ENCODE assay signal across 16 mouse cellular contexts in the genomic region with DNA sequence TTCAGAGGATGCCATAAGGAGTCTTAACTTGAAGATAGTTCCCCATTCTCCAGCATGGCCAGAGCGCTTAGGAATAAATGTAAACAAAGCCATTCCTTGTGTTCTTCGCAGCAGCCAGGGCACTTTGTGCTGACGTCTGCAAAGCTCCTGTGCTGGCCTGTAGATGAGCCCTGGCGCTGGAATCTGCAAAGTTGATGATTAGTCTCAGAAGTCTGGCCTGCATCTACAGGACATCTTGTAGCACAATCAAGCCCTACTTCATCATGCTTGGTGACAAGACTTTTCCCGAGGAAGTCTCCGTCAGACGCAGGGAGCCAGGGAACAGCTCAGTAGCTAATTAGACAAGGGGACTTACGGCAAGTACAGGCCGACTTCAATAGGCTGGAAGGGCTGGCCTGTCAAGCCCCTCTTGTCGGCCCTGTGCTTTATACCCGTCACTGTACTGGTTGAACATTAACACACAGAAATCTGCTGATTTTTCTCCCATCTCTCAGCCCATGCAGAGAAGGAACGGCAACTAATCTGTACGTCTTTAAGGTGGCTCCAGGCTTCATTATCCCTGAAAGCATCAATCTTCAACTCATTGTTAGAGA.
DNase-seq lines count a peak whose midpoint lies in the region; ATAC-seq lines count a peak whose summit lies in the region.
"Had no signal": no experiment of that assay in that cellular context is flagged by ENCODE, and none has a peak within 500 bp of the region (broad histone marks: within the 10 kb centered on the region; RNA-seq: fewer than 3 reads in every experiment).

No protein-coding gene starts in this region.

- DNase-seq in hindbrain, embryonic 14.5 days (ENCODE audit: low spot score): no peak
- DNase-seq in retina, postnatal 1 day: peak; percentile 18
- no peak for DNase-seq in retina, embryonic 14.5 days (ENCODE audit: low spot score)
- DNase-seq in urinary bladder, postnatal 10 days (ENCODE audit: low spot score): no peak
- DNase-seq: cerebellum, adult 9-10 months; gastrocnemius, postnatal 10 days; left cerebral cortex, postnatal 4 days; spleen, adult 18-20 months had no signal

- no peaks in the 10 kb centered on the region for H3K9me3 ChIP-seq in hindbrain, embryonic 15.5 days
- 0 out of 2 replicates have a peak, but pooled peaks cover 3% of the 10 kb centered on the region for H3K9me3 ChIP-seq in hindbrain, embryonic 14.5 days (ENCODE audit: control insufficient read depth, low read length)
- no peaks in the 10 kb centered on the region for H3K9me3 ChIP-seq in kidney, embryonic 14.5 days (ENCODE audit: control insufficient read depth, low read length)
- no peaks in the 10 kb centered on the region for H3K9me3 ChIP-seq in stomach, embryonic 16.5 days (replicated peaks; ENCODE audit: control insufficient read depth, low read length)
- H3K9me3 ChIP-seq: heart, embryonic 15.5 days; midbrain, embryonic 13.5 days had no signal

- H3K27me3 ChIP-seq in hindbrain, embryonic 15.5 days: no peaks in the 10 kb centered on the region
- H3K27me3 ChIP-seq in hindbrain, embryonic 14.5 days (ENCODE audit: control insufficient read depth, insufficient read depth, low read length): no peaks in the 10 kb centered on the region
- no peaks in the 10 kb centered on the region for H3K27me3 ChIP-seq in kidney, embryonic 14.5 days (ENCODE audit: control insufficient read depth, insufficient read depth, low read length)
- no peaks in the 10 kb centered on the region for H3K27me3 ChIP-seq in stomach, embryonic 16.5 days (ENCODE audit: control insufficient read depth, insufficient read depth, low read length)
- H3K27me3 ChIP-seq: heart, embryonic 15.5 days; midbrain, embryonic 13.5 days; Patski had no signal

- H3K4me3 ChIP-seq in hindbrain, embryonic 15.5 days: no peak overlapping the region
- H3K4me3 ChIP-seq in hindbrain, embryonic 14.5 days (replicated peaks; ENCODE audit: low read length): no peak overlapping the region
- no peak overlapping the region for H3K4me3 ChIP-seq in kidney, embryonic 14.5 days (ENCODE audit: low read length)
- H3K4me3 ChIP-seq in stomach, embryonic 16.5 days (replicated peaks; ENCODE audit: low read length): no peak overlapping the region
- H3K4me3 ChIP-seq: heart, embryonic 15.5 days; midbrain, embryonic 13.5 days had no signal

- H3K4me1 ChIP-seq in hindbrain, embryonic 15.5 days (replicated peaks): peaks cover 6% of the 10 kb centered on the region; the same call in 1 of the 2 replicates
- no peaks in the 10 kb centered on the region for H3K4me1 ChIP-seq in hindbrain, embryonic 14.5 days (replicated peaks; ENCODE audit: control insufficient read depth, insufficient read depth, low read length)
- no peaks in the 10 kb centered on the region for H3K4me1 ChIP-seq in kidney, embryonic 14.5 days (ENCODE audit: control insufficient read depth, insufficient read depth, low read length)
- 0 out of 2 replicates have a peak, but pooled peaks cover 4% of the 10 kb centered on the region for H3K4me1 ChIP-seq in stomach, embryonic 16.5 days (ENCODE audit: control insufficient read depth, insufficient read depth, low read length)
- H3K4me1 ChIP-seq: midbrain, embryonic 13.5 days had no signal

- no peak overlapping the region for H3K27ac ChIP-seq in hindbrain, embryonic 15.5 days (replicated peaks)
- no peak overlapping the region for H3K27ac ChIP-seq in hindbrain, embryonic 14.5 days
- H3K27ac ChIP-seq in kidney, embryonic 14.5 days (ENCODE audit: low read depth, low read length): no peak overlapping the region
- H3K27ac ChIP-seq in stomach, embryonic 16.5 days (ENCODE audit: low read length): no peak overlapping the region
- H3K27ac ChIP-seq: heart, embryonic 15.5 days; midbrain, embryonic 13.5 days had no signal

- no peak overlapping the region for H3K9ac ChIP-seq in hindbrain, embryonic 15.5 days
- no peak overlapping the region for H3K9ac ChIP-seq in hindbrain, embryonic 14.5 days
- H3K9ac ChIP-seq in kidney, embryonic 14.5 days (ENCODE audit: low read depth, low read length): no peak overlapping the region
- H3K9ac ChIP-seq in stomach, embryonic 16.5 days (ENCODE audit: low read length): peak overlapping the region; percentile 2; the same call in 1 of the 2 replicates
- H3K9ac ChIP-seq: heart, embryonic 15.5 days; midbrain, embryonic 13.5 days had no signal

- peak overlapping the region; percentile 17; the same call in 1 of the 2 replicates for H3K4me2 ChIP-seq in hindbrain, embryonic 15.5 days
- no peak overlapping the region for H3K4me2 ChIP-seq in hindbrain, embryonic 14.5 days (replicated peaks)
- no peak overlapping the region; the same call in 1 of the 2 replicates for H3K4me2 ChIP-seq in kidney, embryonic 14.5 days (replicated peaks; ENCODE audit: low read depth, low read length)
- H3K4me2 ChIP-seq in stomach, embryonic 16.5 days (ENCODE audit: low read depth, low read length): peak overlapping the region; percentile 1; the same call in 1 of the 2 replicates
- H3K4me2 ChIP-seq: heart, embryonic 15.5 days; midbrain, embryonic 13.5 days had no signal

- WGBS in hindbrain, embryonic 15.5 days: 33% methylated on average over 13 of the region's 13 CpGs
- WGBS in hindbrain, embryonic 14.5 days: 39% methylated on average over 13 of the region's 13 CpGs
- 44% methylated on average over 13 of the region's 13 CpGs for WGBS in kidney, embryonic 14.5 days
- 12% methylated on average over 13 of the region's 13 CpGs for WGBS in stomach, embryonic 16.5 days

- no peak for ATAC-seq in hindbrain, embryonic 15.5 days (ENCODE audit: low FRiP score, low read depth)
- ATAC-seq in hindbrain, embryonic 14.5 days (ENCODE audit: low FRiP score): no peak
- peak; percentile 43; the same call in 1 of the 2 replicates for ATAC-seq in kidney, embryonic 14.5 days (ENCODE audit: low FRiP score, low TSS enrichment)
- no peak for ATAC-seq in stomach, embryonic 16.5 days (ENCODE audit: insufficient read depth, low FRiP score)
- ATAC-seq in megakaryocyte, adult 5-6 weeks (ENCODE audit: poor library complexity, severe bottlenecking): no peak
- ATAC-seq: forebrain, embryonic 14.5 days; midbrain, embryonic 13.5 days; Patski had no signal

- no peaks in the 10 kb centered on the region for H3K36me3 ChIP-seq in hindbrain, embryonic 15.5 days
- H3K36me3 ChIP-seq in hindbrain, embryonic 14.5 days (replicated peaks; ENCODE audit: control insufficient read depth, insufficient read depth): no peaks in the 10 kb centered on the region
- H3K36me3 ChIP-seq in kidney, embryonic 14.5 days (ENCODE audit: control insufficient read depth, insufficient read depth, low read length): no peaks in the 10 kb centered on the region
- H3K36me3 ChIP-seq in stomach, embryonic 16.5 days (ENCODE audit: control insufficient read depth, insufficient read depth, low read length): no peaks in the 10 kb centered on the region
- H3K36me3 ChIP-seq: heart, embryonic 15.5 days; midbrain, embryonic 13.5 days had no signal

Comparison
In these comparisons a context has a peak if more than half of its experiments do, and no peak if none do; other contexts are left out.
1. H3K4me2 ChIP-seq: peak in hindbrain, embryonic 15.5 days (single experiment) and stomach, embryonic 16.5 days (single experiment); none in hindbrain, embryonic 14.5 days (single experiment) and kidney, embryonic 14.5 days (single experiment).